Mouse (Mus musculus) CH12.LX (cell line): ENCODE data around the gene Rpl3.

Source experiments
- CHD2 ChIP-seq: IDR thresholded peaks from 2 replicates; pipeline ENCODE4 v1.6.1; 2011; ENCODE audit warnings: low read length, improper control_type of control experiment
- CTCF ChIP-seq, 2 experiments: IDR thresholded peaks in 1 of 2; conservative IDR thresholded peaks in 1 of 2; 2 replicates each; pipeline ENCODE4 v1.5.1; 2011 to 2012; ENCODE audit warnings: low read depth in 2 of 2, low read length in 2 of 2, improper control_type of control experiment in 1 of 2, inconsistent platforms in 1 of 2, mild to moderate bottlenecking in 1 of 2, moderate library complexity in 1 of 2
- EP300 ChIP-seq: IDR thresholded peaks from 2 replicates; pipeline ENCODE4 v1.6.1; 2011; ENCODE audit warnings: low read length, improper control_type of control experiment
- POLR2A ChIP-seq: IDR thresholded peaks from 2 replicates; pipeline ENCODE4 v1.6.1; 2011; ENCODE audit warnings: low read depth, mild to moderate bottlenecking, improper control_type of control experiment, low read length
- TCF12 ChIP-seq: IDR thresholded peaks from 2 replicates; pipeline ENCODE4 v1.6.1; 2014; ENCODE audit warnings: low read depth, mild to moderate bottlenecking, inconsistent platforms, low read length, improper control_type of control experiment
- ZMIZ1 ChIP-seq: IDR thresholded peaks from 2 replicates; pipeline ENCODE4 v1.6.1; 2012; ENCODE audit warnings: low read depth, mild to moderate bottlenecking, inconsistent platforms, low read length, improper control_type of control experiment

- TF ChIP-seq EP300: no peak
- no peak for TF ChIP-seq CHD2
- no peak for TF ChIP-seq TCF12
- no peak for TF ChIP-seq CTCF (conservative IDR thresholded peaks at IDR 0.05 in 1 of 2, IDR thresholded peaks at IDR 0.05 in 1 of 2; ENCODE audit: low read depth in 2 of 2, low read length in 2 of 2)
- no peak for TF ChIP-seq ZMIZ1
- TF ChIP-seq POLR2A: no peak
Observed at GRCm38 (mm10) chr15:80135499-80135898, 43.8 kb upstream of the Rpl3 start.
